Mouse (Mus musculus) induced T-regulatory cell, adult 2 months (primary cell): Measurements from ENCODE around the gene Ifitm6.
"Not testable (repeated sequence)": the region's sequence is repeated elsewhere in the genome, so short reads cannot be mapped to it uniquely, and the experiment has no call there.

Source experiments
- DNase-seq: peaks from one replicate; pipeline ENCODE4 v3.0.0-alpha.2; 2012; ENCODE audit warnings: low read depth

Gene Ifitm6

GRCm38 (mm10) chr7:141041661-141042060, 23.9 kb upstream of the Ifitm6 start:
- DNase-seq: no peak

GRCm38 (mm10) chr7:141040867-141041606, 23.3 kb upstream of the Ifitm6 start:
- no peak for DNase-seq

- no peak for DNase-seq
Measured at GRCm38 (mm10) chr7:141039386-141040107, 21.8 kb upstream of the Ifitm6 start.

GRCm38 (mm10) chr7:141038090-141039032, 20.6 kb upstream of the Ifitm6 start:
- DNase-seq: peak; percentile 55

- DNase-seq: not testable (repeated sequence)
Measured at GRCm38 (mm10) chr7:141036624-141037023, 18.9 kb upstream of the Ifitm6 start.

- no peak for DNase-seq
Measured at GRCm38 (mm10) chr7:141032458-141033167, 14.9 kb upstream of the Ifitm6 start.

GRCm38 (mm10) chr7:141030390-141030789, 12.7 kb upstream of the Ifitm6 start:
- DNase-seq: no peak

- no peak for DNase-seq
Measured at GRCm38 (mm10) chr7:141028831-141029230, 11.1 kb upstream of the Ifitm6 start, which contains the start of gene Gm17387. Gm17387 (plus strand) TSS chr7:141029131.

GRCm38 (mm10) chr7:141026740-141027098, 9.0 kb upstream of the Ifitm6 start:
- no peak for DNase-seq

- DNase-seq: no peak
Measured at GRCm38 (mm10) chr7:141026097-141026739, 8.5 kb upstream of the Ifitm6 start.

GRCm38 (mm10) chr7:141024865-141025838, 7.4 kb upstream of the Ifitm6 start:
- DNase-seq: peak; percentile 38

- no peak for DNase-seq
Measured at GRCm38 (mm10) chr7:141021489-141022449, 4.0 kb upstream of the Ifitm6 start.

GRCm38 (mm10) chr7:141019028-141019427, 1.3 kb upstream of the Ifitm6 start:
- peak; percentile 55 for DNase-seq

- no peak for DNase-seq
Measured at GRCm38 (mm10) chr7:141016707-141017697, 722 bp downstream of the Ifitm6 start.

- DNase-seq: no peak
Measured at GRCm38 (mm10) chr7:141011238-141011770, 6.4 kb downstream of the Ifitm6 start.

- peak; percentile 52 for DNase-seq
Measured at GRCm38 (mm10) chr7:141010593-141010992, 7.1 kb downstream of the Ifitm6 start, which contains the start of gene Ifitm3. Ifitm3 (minus strand) TSS chr7:141010770.

GRCm38 (mm10) chr7:141009665-141010064, 8.1 kb downstream of the Ifitm6 start:
- DNase-seq: no peak
